Mouse (Mus musculus): ENCODE measurements at regions not wholly inside any gene's neighbourhood (a gene's known extent, or its start where the extent isn't known, plus 50 kb on each side); places are given as distances from the start of the nearest gene placed in this dataset.

DNA sequence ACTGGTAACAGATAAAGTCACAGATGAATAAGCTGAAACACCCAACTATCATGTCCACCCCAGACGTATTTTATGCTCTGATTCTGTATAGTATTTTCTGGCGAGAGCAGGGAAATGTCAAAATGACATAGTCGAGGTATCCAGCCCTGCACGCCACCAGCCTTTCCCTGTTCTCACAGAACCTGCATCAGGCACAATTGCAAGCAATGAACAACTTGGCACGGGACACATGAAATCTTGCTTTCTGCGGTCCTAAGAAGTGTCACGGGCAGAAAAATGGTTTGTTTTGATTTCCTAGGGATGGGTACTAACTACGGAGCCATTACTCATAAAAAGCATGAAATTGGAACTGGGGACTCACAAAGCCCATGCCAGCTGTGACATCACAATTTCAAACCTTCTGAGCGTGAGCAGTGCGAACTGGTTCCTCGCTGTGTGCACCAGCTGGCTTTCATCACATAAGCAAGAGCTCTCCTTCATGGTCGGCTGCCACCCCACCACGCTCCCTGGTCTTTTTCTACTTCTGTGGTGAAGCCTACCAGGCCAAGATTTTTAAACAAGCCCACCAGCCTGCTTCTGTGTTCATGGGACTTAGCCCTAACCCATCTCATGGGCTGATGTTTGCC, 117.6 kb upstream of the Fat1 start:
- no peak overlapping the region for H3K27ac ChIP-seq (ENCODE audit: insufficient read depth, low read length)

GRCm38 (mm10) chr8:44819270-44819669, 116.0 kb upstream of the Fat1 start:
- TF ChIP-seq POLR2A (IDR thresholded peaks at IDR 0.05; ENCODE audit: low read depth, low read length), result no peak
- Histone ChIP-seq H3K4me3 (ENCODE audit: insufficient read depth, low read length) (no peak overlapping the region), H3K4me1 (ENCODE audit: control insufficient read depth, insufficient read depth, low read length) (no peaks in the 10 kb centered on the region), H3K27ac (ENCODE audit: insufficient read depth, low read length) (no peak overlapping the region)

More for the DNA sequence above, 117.6 kb upstream of the Fat1 start:
- TF ChIP-seq CTCF (IDR thresholded peaks at IDR 0.05; ENCODE audit: borderline replicate concordance, insufficient read depth, low read length), result no peak
- no peak for TF ChIP-seq POLR2A (IDR thresholded peaks at IDR 0.05; ENCODE audit: low read depth, low read length)
- Histone ChIP-seq H3K4me3 (ENCODE audit: insufficient read depth, low read length) (no peak overlapping the region), H3K4me1 (ENCODE audit: control insufficient read depth, insufficient read depth, low read length) (no peaks in the 10 kb centered on the region)

DNA sequence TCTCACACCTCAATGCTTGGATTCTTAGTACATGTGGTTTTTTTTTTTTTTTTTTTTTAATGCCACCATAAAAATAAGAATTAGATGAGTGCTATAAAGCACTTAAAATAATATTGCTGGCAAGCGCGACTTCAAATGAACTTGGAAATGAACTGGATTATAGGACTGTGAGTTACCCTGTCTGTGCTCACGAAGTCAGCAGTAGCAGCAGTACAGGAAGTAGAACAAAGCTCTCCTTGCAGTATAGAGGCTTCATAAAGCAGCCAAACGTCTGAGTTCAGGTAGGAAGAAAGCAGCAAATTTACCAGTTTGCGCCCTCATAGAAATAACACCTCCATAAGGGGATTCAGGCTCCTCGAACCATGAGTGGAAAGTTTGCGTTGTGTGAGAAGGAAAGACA, 115.6 kb upstream of the Fat1 start:
- Histone ChIP-seq H3K4me1 (ENCODE audit: control insufficient read depth, insufficient read depth, low read length) (no peaks in the 10 kb centered on the region), H3K4me3 (ENCODE audit: insufficient read depth, low read length) (no peak overlapping the region), H3K27ac (ENCODE audit: insufficient read depth, low read length) (no peak overlapping the region)
- TF ChIP-seq POLR2A (IDR thresholded peaks at IDR 0.05; ENCODE audit: low read depth, low read length) (no peak), CTCF (IDR thresholded peaks at IDR 0.05; ENCODE audit: borderline replicate concordance, insufficient read depth, low read length) (no peak)

DNA sequence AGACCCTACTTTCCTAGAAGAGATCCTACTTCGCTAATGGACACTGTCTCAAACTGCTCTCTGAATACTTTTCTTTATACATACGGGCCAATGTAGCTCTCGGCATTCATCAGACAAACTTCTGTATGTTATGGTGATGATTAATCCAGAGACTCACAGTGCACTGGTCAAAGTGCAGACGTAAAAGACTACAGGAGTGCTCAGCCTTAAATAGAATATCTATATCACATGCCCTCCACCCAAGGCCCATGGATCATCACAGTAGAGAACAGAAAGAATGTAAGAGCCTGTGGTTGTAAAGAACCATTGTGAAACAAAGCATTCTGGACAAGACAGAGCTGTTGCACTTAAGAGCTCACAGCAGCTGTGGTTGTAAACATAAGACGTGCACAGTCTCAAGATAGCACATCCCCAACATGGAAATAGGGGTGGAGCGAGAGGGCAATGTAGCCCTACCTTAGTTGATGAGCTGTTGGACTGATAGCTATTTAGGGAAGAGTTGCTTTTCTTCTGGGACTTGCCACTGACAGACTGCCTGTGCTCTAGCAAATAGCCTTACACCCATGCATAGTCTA, 110.0 kb upstream of the Fat1 start:
- TF ChIP-seq CTCF (IDR thresholded peaks at IDR 0.05; ENCODE audit: borderline replicate concordance, insufficient read depth, low read length), result no peak
- TF ChIP-seq POLR2A (IDR thresholded peaks at IDR 0.05; ENCODE audit: low read depth, low read length), result no peak
- no peaks in the 10 kb centered on the region; the same call in 1 of the 2 replicates for H3K4me1 ChIP-seq (ENCODE audit: control insufficient read depth, insufficient read depth, low read length)
- H3K4me3 ChIP-seq (ENCODE audit: insufficient read depth, low read length), result no peak overlapping the region
- H3K27ac ChIP-seq (ENCODE audit: insufficient read depth, low read length), result no peak overlapping the region

GRCm38 (mm10) chr8:44826936-44827335, 108.3 kb upstream of the Fat1 start:
- Histone ChIP-seq H3K4me3 (ENCODE audit: insufficient read depth, low read length) (no peak overlapping the region), H3K4me1 (ENCODE audit: control insufficient read depth, insufficient read depth, low read length) (no peaks in the 10 kb centered on the region; the same call in 1 of the 2 replicates), H3K27ac (ENCODE audit: insufficient read depth, low read length) (0 out of 2 replicates have a peak overlapping the region, but pooled peaks have one; percentile 5)
- no peak for TF ChIP-seq CTCF (IDR thresholded peaks at IDR 0.05; ENCODE audit: borderline replicate concordance, insufficient read depth, low read length)
- no peak for TF ChIP-seq POLR2A (IDR thresholded peaks at IDR 0.05; ENCODE audit: low read depth, low read length)

DNA sequence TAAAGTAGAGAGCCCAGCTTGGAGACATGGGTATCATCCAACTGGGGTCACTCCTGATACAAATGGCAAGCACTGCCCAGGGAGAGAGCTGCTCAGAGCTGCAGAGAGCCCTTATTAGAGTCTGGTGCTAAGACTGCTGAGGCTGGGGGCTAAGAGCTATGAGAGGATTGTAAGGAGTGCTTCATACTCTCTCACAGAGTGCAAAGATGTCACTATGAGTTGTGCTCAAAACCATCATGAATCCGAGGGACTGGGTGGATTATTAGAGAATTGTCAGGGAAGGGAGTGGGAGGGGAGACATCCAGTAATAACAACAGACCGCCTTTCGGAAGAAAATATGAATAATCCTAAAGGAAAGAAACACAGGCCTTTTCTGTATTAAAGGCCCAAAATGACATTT, 107.2 kb upstream of the Fat1 start:
- TF ChIP-seq CTCF (IDR thresholded peaks at IDR 0.05; ENCODE audit: borderline replicate concordance, insufficient read depth, low read length), result no peak
- TF ChIP-seq POLR2A (IDR thresholded peaks at IDR 0.05; ENCODE audit: low read depth, low read length), result no peak
- Histone ChIP-seq H3K4me3 (ENCODE audit: insufficient read depth, low read length) (no peak overlapping the region), H3K27ac (ENCODE audit: insufficient read depth, low read length) (no peak overlapping the region), H3K4me1 (ENCODE audit: control insufficient read depth, insufficient read depth, low read length) (no peaks in the 10 kb centered on the region; the same call in 1 of the 2 replicates)

- Histone ChIP-seq H3K4me1 (ENCODE audit: control insufficient read depth, insufficient read depth, low read length) (no peaks in the 10 kb centered on the region), H3K4me3 (ENCODE audit: insufficient read depth, low read length) (no peak overlapping the region)
- no peak for TF ChIP-seq CTCF (IDR thresholded peaks at IDR 0.05; ENCODE audit: borderline replicate concordance, insufficient read depth, low read length)
- TF ChIP-seq POLR2A (IDR thresholded peaks at IDR 0.05; ENCODE audit: low read depth, low read length), result no peak
These were observed 96.8 kb upstream of the Fat1 start for GRCm38 (mm10) chr8:44838431-44838830.

GRCm38 (mm10) chr8:44839504-44840209, 95.6 kb upstream of the Fat1 start:
- no peak for TF ChIP-seq POLR2A (IDR thresholded peaks at IDR 0.05; ENCODE audit: low read depth, low read length)
- no peak for TF ChIP-seq CTCF (IDR thresholded peaks at IDR 0.05; ENCODE audit: borderline replicate concordance, insufficient read depth, low read length)

More at GRCm38 (mm10) chr8:44838431-44838830, 96.8 kb upstream of the Fat1 start:
- H3K27ac ChIP-seq (ENCODE audit: insufficient read depth, low read length), result no peak overlapping the region

DNA sequence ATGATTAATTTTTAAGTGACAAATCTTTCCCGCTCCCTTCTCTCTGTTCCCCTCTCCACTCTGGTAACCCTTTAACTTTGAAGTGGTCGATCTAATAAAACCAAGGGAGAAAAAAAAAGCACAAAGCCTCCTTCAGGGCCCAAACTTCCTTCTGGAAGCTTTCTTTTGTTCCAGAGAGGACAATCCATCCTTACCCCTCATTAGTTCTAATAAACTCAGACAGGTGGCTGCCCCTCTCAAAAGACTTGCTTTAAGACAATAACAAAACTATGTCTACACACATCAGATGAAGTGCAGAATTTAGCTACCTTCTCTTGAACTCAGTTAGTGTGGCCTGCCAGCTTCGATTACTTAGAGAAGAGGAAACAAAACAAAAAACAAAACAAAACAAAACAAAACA, 94.6 kb upstream of the Fat1 start:
- H3K4me1 ChIP-seq (ENCODE audit: control insufficient read depth, insufficient read depth, low read length), result no peaks in the 10 kb centered on the region
- no peak overlapping the region for H3K4me3 ChIP-seq (ENCODE audit: insufficient read depth, low read length)
- no peak overlapping the region for H3K27ac ChIP-seq (ENCODE audit: insufficient read depth, low read length)
- TF ChIP-seq CTCF (IDR thresholded peaks at IDR 0.05; ENCODE audit: borderline replicate concordance, insufficient read depth, low read length), result no peak
- TF ChIP-seq POLR2A (IDR thresholded peaks at IDR 0.05; ENCODE audit: low read depth, low read length), result no peak

More at GRCm38 (mm10) chr8:44839504-44840209, 95.6 kb upstream of the Fat1 start:
- no peaks in the 10 kb centered on the region for H3K4me1 ChIP-seq (ENCODE audit: control insufficient read depth, insufficient read depth, low read length)
- H3K4me3 ChIP-seq (ENCODE audit: insufficient read depth, low read length), result no peak overlapping the region
- no peak overlapping the region for H3K27ac ChIP-seq (ENCODE audit: insufficient read depth, low read length)

DNA sequence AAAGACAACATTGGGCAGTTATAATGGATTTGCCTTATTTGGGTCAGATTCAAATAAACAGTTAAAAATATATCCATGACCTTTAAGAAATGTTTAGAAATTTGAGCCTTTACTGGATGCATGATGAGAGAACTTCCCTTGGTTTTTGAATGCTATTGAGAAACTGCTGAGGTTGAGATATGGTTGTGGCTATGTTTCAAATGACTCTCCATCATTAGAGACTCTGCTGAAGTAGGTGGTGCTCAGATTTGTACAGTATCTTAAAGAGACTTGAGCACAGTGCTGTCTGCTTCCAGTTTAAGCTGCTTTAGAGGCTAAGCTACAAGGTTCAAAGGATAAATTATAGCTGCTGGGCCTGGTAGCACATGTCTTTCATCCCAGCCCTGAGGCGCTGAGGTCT, 90.9 kb upstream of the Fat1 start:
- no peak for TF ChIP-seq CTCF (IDR thresholded peaks at IDR 0.05; ENCODE audit: borderline replicate concordance, insufficient read depth, low read length)
- Histone ChIP-seq H3K27ac (ENCODE audit: insufficient read depth, low read length) (no peak overlapping the region), H3K4me3 (ENCODE audit: insufficient read depth, low read length) (no peak overlapping the region), H3K4me1 (ENCODE audit: control insufficient read depth, insufficient read depth, low read length) (no peaks in the 10 kb centered on the region)
